Mouse (Mus musculus) heart, postnatal 36 days (tissue): Measurements from ENCODE around the gene Ptgir. TPM values are rescaled to one million over a fixed set of nuclear protein-coding genes. Genes with fewer than 3 reads are reported as not detected.

ENCODE experiments used
- DNase-seq, 2 experiments: peaks; one replicate each; pipeline ENCODE4 v3.0.0; 2021 to 2022
- intact Hi-C: fragments of 180-260 bp; cut with DNase I; formaldehyde crosslinking; loops from one replicate; pipeline ENCODE4 v1.15.1; 2025
- total RNA-seq, 2 experiments: library from RNA; stranded (reverse); gene quantifications; 2 replicates each; pipeline ENCODE4 v1.2.3; 2021

Gene Ptgir
- total RNA-seq = 1 to 10 TPM; 2.9 TPM

- peak; percentile 77 to 78 for DNase-seq
- intact Hi-C loops = no loop called here
These were observed at the start of gene Ptgir for GRCm38 (mm10) chr7:16906281-16906680. Gene Ptgir (plus strand): TSS chr7:16906490.

- DNase-seq = peak; percentile 36 to 46
- intact Hi-C loops = no loop called here
These were observed 48.0 kb upstream of the Ptgir start for GRCm38 (mm10) chr7:16858336-16858735.

GRCm38 (mm10) chr7:16859902-16860651 is 46.2 kb upstream of the Ptgir start:
- peak; percentile 54 to 71 for DNase-seq
- intact Hi-C loops = loop anchor here (1.0 to 2.0 kb wide), 2 partner anchors 32 to 33 kb away; no protein-coding TSS in a partner anchor

DNA sequence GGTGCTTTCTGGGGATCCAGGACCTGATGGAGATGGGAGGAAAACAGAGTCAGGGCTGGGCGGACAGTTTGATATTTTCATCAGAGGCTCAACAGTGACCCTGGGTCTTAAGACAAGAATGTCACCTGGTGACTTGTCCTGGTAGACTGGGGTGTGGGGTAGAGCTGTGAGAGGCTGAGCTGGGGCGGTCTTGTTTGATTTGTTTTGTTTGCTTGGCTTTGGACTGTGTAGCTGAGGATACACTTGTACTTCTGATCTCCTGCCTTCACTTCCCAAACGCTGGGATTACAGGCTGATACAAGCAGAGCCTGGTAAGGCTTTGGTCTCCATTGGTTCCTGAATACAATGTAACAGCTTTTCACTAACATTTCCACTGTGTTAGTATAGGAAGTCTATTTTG is 38.8 kb upstream of the Ptgir start:
- no peak for DNase-seq
- intact Hi-C loops = no loop called here

DNA sequence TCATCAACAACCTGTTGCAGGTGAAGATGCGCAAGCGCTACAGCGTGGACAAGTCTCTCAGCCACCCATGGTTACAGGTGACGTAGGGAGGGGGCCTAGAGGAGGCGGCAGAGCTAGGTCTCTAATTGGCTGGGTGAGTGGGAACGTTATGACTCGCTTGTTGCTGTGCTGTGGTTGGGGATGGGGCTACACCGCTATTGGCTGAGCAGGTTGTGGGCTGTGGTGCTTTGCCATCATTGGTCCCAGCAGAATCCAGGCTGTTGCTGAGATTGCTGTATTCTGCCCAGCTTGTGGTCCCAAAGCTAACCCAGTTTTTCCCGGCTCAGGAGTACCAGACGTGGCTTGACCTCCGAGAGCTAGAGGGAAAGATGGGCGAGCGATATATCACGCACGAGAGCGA is 36.8 kb upstream of the Ptgir start:
- intact Hi-C loops = no loop called here
- no peak for DNase-seq

DNA sequence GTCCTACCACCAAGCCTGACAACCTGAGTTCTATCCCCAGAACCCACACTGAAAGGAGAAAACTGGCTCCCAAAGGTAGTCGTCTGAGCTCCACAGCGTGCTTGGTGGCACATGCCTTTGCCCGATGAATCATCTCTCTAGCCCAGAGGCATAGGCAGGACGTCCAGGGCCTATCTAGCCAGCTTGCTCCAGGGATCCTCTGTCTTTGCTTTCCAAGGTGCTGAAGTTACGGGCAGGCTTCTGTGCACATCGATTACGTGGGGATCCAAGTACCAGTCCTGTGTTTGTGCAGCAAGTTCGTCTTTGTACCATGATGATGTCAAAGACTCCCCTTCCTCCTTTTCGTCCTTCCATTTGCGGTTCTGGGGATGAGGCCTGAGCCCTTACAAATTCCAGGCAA is 34.7 kb upstream of the Ptgir start:
- intact Hi-C loops = no loop called here
- DNase-seq = no peak

- intact Hi-C loops = no loop called here
- DNase-seq = no peak
These were observed 33.8 kb upstream of the Ptgir start for GRCm38 (mm10) chr7:16872478-16872877.

DNA sequence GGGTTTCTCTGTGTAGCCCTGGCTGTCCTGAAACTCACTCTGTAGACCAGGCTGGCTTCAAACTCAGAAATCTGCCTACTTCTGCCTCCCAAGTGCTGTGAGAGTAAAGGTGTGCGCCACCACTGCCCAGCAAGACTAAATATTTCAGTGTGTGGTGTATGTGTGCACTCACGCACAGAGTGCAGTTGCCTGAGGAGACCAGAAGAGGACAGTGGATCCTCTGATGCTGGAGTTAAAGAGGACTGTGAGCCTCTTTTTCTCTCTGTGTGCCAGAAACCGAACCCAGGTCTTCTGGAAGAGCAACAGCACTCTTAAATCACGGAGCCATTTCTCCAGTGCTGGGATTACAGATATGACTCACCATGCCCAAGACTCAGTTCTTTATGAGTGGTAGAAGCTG is 32.9 kb upstream of the Ptgir start:
- intact Hi-C loops = no loop called here
- DNase-seq = no peak

- intact Hi-C loops = loop anchor here (1.0 kb wide), 1 partner anchor 18 kb away; no protein-coding TSS in a partner anchor
- DNase-seq = peak; percentile 82
These were observed 32.1 kb upstream of the Ptgir start for GRCm38 (mm10) chr7:16874190-16874589.

DNA sequence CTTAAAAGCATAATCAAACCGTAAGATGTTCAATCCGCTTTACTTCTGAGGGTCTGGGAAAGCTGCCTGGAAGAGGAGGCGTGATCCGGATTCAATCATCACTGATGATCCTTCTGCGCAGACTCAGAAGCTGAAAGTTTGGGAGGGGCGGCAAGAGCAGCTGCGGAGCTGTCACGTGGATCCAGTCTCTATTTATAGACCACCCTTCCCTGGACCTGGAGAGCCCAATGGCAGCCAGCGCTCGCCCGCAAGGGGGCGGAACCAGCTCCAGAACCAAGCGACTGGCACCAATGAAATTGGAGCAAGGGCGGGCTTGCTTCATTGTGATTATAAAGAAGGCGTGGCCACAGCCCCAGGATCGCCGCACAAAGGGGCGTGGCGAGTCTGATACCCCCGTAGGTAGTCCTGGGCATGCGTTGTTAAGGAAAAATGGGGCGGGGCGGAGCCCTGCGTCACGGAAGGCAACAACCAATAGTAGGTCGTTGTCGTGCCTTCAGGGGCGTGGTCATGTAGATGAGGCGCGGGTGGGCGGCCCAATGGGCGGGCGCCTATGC is 31.5 kb upstream of the Ptgir start:
- intact Hi-C loops = loop anchor here (1.0 kb wide), 1 partner anchor 17 kb away; no protein-coding TSS in a partner anchor
- peak; percentile 98 to 99 for DNase-seq

DNA sequence AGATGAGACGGTGACA is 31.2 kb upstream of the Ptgir start, which contains the start of gene Dact3:
Gene Dact3, plus strand, starts transcription at position 8 of the 16 bp plus-strand sequence.
- intact Hi-C loops = no loop called here
- DNase-seq = no peak

GRCm38 (mm10) chr7:16875326-16875725 is 31.0 kb upstream of the Ptgir start:
- intact Hi-C loops = no loop called here
- no peak for DNase-seq

DNA sequence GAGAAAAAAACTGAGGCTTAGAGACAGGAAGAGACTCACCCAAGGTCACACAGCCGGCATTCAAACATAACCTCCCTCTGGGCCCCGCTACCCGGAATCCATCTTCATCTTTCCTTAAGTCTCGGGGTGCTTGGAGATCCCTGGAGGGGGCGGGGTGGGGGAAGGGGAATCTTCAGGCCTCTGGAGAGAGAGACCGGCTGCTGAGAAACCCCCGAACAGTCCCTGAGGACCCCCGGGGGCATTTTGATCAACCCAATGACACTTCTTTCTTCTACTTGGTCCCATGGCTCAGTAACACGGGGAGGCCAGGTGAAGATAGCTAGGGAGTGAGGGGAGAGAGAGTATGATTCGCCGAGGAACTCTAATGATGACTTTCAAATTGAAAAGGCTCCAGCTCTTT is 30.3 kb upstream of the Ptgir start:
- DNase-seq = no peak
- intact Hi-C loops = no loop called here

DNA sequence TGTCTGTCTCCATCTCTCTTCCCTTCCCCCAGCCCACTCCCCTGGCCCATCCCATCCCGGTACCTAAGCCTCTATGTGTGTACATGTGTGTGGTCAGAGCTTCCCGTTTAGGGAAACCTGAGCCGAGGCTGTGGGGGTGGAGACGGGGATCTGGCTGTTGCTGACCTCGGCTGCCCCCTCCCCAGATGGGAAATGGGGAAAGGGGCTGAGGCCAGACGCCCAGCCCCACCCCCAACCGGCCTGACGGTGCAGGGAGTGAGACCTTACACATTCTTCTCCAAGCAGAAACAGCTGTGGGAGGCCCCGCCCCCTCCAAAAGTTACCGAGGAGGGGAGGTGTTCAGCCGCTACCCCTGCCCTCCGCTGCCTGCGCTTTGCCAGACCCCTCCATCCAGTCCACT is 29.7 kb upstream of the Ptgir start:
- intact Hi-C loops = no loop called here
- no peak for DNase-seq

GRCm38 (mm10) chr7:16877717-16878116 is 28.6 kb upstream of the Ptgir start:
- intact Hi-C loops = no loop called here
- DNase-seq = no peak

DNA sequence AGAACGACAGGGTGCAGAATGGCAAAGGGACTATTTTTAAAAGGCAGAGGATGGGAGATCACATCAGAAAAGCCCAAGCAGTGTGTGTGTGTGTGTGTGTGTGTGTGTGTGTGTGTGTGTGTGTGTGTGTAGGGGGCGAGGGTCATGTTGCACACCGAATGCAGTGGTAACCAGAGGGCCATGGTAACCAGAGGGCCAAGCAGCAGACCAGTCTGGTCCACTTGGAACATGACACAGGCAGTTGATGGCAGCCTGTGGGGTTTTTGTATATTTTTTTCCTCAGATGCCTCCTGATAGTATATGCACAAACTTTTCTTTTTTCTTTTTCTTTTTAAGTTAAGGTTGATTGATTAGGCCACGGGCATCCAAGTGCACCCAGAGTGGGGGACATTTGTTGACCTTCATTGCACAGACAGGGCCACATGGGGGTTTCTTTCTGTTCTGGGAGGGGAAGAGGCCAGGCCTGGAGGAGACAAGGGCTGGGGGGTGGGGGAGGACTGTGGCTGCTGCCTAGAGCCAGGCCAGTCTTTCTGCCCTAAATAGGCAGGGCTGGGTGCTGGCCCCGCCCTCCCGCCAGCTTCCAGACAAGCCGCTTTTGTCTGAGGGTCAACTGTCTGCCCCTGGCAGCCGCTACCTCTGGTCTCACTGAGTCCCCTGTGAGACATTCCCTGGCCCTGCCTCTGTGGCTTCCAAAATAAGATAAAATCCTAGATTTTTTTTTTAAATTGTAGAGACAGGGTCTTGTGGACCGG is 26.3 kb upstream of the Ptgir start:
- intact Hi-C loops = no loop called here
- DNase-seq = peak; percentile 31 to 54

DNA sequence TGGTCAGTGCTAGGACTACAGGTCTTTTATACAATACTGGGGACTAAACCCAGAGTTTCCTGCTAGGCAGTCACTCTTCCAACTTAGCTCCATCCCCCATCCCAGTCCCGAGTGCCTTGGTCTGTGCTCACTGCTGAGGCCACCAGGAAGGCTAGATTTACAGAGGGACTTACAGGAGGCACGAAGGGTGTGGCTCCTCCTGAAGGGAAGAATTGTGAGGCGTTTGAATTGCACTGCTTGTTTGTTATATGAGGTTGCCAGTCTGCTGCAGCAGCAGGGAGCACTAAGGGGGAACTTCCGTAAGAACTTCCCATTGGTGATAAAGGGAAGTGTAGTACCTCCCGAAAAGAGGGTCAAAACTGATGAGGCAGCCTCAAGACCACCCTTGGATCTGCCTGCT is 25.7 kb upstream of the Ptgir start:
- intact Hi-C loops = no loop called here
- DNase-seq = no peak

GRCm38 (mm10) chr7:16883162-16883561 is 23.1 kb upstream of the Ptgir start:
- no peak for DNase-seq
- intact Hi-C loops = no loop called here

DNA sequence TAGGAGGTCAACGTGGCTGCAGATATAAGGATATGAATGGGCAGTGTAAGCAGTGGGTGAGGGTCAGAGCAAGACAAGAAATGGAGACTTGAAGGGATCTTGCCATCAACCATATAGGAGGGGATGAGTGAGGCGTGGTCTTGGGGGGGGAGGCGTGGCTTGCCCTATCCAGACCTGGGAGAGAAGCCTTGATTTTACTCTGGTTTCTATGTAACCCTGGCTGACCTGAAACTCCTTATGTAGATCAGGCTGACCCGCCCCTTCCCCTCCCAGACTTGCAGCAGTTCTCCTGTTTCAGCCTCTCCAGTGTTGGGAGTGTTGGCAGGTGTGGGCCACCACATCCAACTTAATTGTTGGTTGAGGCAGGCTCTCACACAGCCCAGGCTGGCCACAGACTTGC is 22.0 kb upstream of the Ptgir start:
- no peak for DNase-seq
- intact Hi-C loops = no loop called here

GRCm38 (mm10) chr7:16885271-16885776 is 21.0 kb upstream of the Ptgir start:
- no peak for DNase-seq
- intact Hi-C loops = no loop called here

- intact Hi-C loops = no loop called here
- DNase-seq = no peak
These were observed 20.4 kb upstream of the Ptgir start for GRCm38 (mm10) chr7:16885905-16886304.

GRCm38 (mm10) chr7:16890536-16890935 is 15.8 kb upstream of the Ptgir start:
- intact Hi-C loops = loop anchor here (2.0 kb wide), 2 partner anchors 78 to 144 kb away; no protein-coding TSS in a partner anchor
- peak in 1 of 2 experiments; percentile 66 for DNase-seq
